11 mouse cellular contexts compared by ENCODE assay signal in the genomic region with DNA sequence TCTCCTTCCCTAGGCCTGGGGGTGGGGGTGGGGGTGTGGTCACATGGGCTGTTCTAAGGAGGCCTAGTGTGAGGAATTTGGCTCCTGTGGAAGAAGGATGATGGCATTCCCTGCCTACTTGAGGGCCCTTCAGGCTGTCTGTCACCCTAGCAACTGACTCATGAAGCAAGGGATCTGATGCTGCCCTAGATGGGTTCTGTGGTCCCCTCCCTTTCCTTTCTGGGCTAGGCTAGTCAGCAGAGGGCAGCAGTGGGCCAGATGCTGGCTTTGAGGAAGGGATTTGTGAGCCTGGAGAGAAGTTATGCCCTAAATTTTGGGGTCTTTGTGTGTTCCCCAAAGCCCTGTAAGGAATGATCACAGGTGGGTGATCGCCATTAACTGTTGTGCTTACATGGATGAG. TPM values are rescaled to one million over a fixed set of nuclear protein-coding genes. Genes with fewer than 3 reads are reported as not detected.
DNase-seq lines count a peak whose midpoint lies in the region; ATAC-seq and TF ChIP-seq lines count a peak whose summit lies in the region.
"Had no signal": no experiment of that assay in that cellular context is flagged by ENCODE, and none has a peak within 500 bp of the region (broad histone marks: within the 10 kb centered on the region; RNA-seq: fewer than 3 reads in every experiment).

No protein-coding gene starts in this region.

- no peak for ATAC-seq in heart, embryonic 12.5 days (ENCODE audit: insufficient number of reproducible peaks, low FRiP score)
- ATAC-seq in cerebellum, adult (ENCODE audit: insufficient number of reproducible peaks, low FRiP score, low TSS enrichment): peak; percentile 70; the same call in 1 of the 2 replicates
- ATAC-seq in forebrain, embryonic 14.5 days: peak; percentile 79

- TF ChIP-seq EP300 in CH12.LX (IDR thresholded peaks at IDR 0.05; ENCODE audit: low read length): no peak

- no peak overlapping the region for H3K9ac ChIP-seq in heart, embryonic 12.5 days
- H3K9ac ChIP-seq in CH12.LX (ENCODE audit: insufficient read depth, low read depth): no peak overlapping the region
- H3K9ac ChIP-seq in forebrain, embryonic 14.5 days (ENCODE audit: low read length): no peak overlapping the region

- no peak overlapping the region for H3K4me3 ChIP-seq in heart, embryonic 12.5 days
- no peak overlapping the region for H3K4me3 ChIP-seq in CH12.LX (replicated peaks in 1 of 3; ENCODE audit: low read depth in 2 of 3, low read length in 2 of 3, poor library complexity in 1 of 3)
- no peak overlapping the region for H3K4me3 ChIP-seq in forebrain, embryonic 14.5 days (ENCODE audit: low read depth, low read length)
- H3K4me3 ChIP-seq in left cerebral cortex, adult 2 months: no peak overlapping the region
- H3K4me3 ChIP-seq: myocyte had no signal

- peak; percentile 37 for TF ChIP-seq RAD21 in CH12.LX (IDR thresholded peaks at IDR 0.05; ENCODE audit: low read depth, low read length)

- peaks cover 39% of the 10 kb centered on the region for H3K27me3 ChIP-seq in heart, embryonic 12.5 days (replicated peaks)
- peaks cover 93% of the 10 kb centered on the region for H3K27me3 ChIP-seq in CH12.LX (replicated peaks)
- H3K27me3 ChIP-seq in forebrain, embryonic 14.5 days (replicated peaks; ENCODE audit: control insufficient read depth, insufficient read depth, low read length): no peaks in the 10 kb centered on the region

- peak; percentile 12 to 41 for DNase-seq in heart, postnatal 10 days
- peak; percentile 13 for DNase-seq in CH12.LX (ENCODE audit: extremely low read depth)
- DNase-seq in forebrain, embryonic 14.5 days (ENCODE audit: low spot score): peak; percentile 75
- peak; percentile 68 to 75 for DNase-seq in left cerebral cortex, adult 2 months (ENCODE audit: extremely low spot score in 1 of 2, low spot score in 2 of 2)
- DNase-seq in right cerebral cortex, adult 18-20 months: peak; percentile 75
- no peak for DNase-seq in natural killer cell, adult 2 months (ENCODE audit: low spot score in 2 of 2)

- intact Hi-C loops in heart, postnatal 10 days (cut with DNase I): loop anchor here (5.0 kb wide), 2 partner anchors 91 to 256 kb away; no protein-coding TSS in a partner anchor
- intact Hi-C loops in left cerebral cortex, adult 2 months (cut with DNase I): loop anchor here (2.0 to 5.0 kb wide), 3 partner anchors 15 to 91 kb away; no protein-coding TSS in a partner anchor

- H3K27ac ChIP-seq in heart, embryonic 12.5 days (ENCODE audit: poor library complexity, severe bottlenecking): no peak overlapping the region
- no peak overlapping the region for H3K27ac ChIP-seq in CH12.LX (ENCODE audit: insufficient read depth, low read depth)
- H3K27ac ChIP-seq in forebrain, embryonic 14.5 days (ENCODE audit: low read depth, low read length): no peak overlapping the region
- H3K27ac ChIP-seq in left cerebral cortex, adult 2 months: no peak overlapping the region

- no peak overlapping the region for H3K4me2 ChIP-seq in heart, embryonic 12.5 days
- H3K4me2 ChIP-seq in CH12.LX (ENCODE audit: insufficient read depth, low read depth, poor library complexity, severe bottlenecking): no peak overlapping the region
- no peak overlapping the region for H3K4me2 ChIP-seq in forebrain, embryonic 14.5 days (ENCODE audit: low read length)

- no peaks in the 10 kb centered on the region for H3K4me1 ChIP-seq in heart, embryonic 12.5 days (replicated peaks)
- no peaks in the 10 kb centered on the region for H3K4me1 ChIP-seq in CH12.LX (ENCODE audit: control insufficient read depth in 1 of 2, insufficient read depth in 2 of 2)
- H3K4me1 ChIP-seq in forebrain, embryonic 14.5 days (ENCODE audit: control insufficient read depth, insufficient read depth, low read length): no peaks in the 10 kb centered on the region

- no peaks in the 10 kb centered on the region for H3K9me3 ChIP-seq in heart, embryonic 12.5 days (replicated peaks)
- no peaks in the 10 kb centered on the region for H3K9me3 ChIP-seq in CH12.LX (replicated peaks; ENCODE audit: low read length)
- H3K9me3 ChIP-seq in forebrain, embryonic 14.5 days (replicated peaks; ENCODE audit: control insufficient read depth, low read length): no peaks in the 10 kb centered on the region
- H3K9me3 ChIP-seq: G1E had no signal

- peak in 1 of 2 experiments; percentile 67; a peak in 2 of 4 replicates for TF ChIP-seq CTCF in CH12.LX (conservative IDR thresholded peaks at IDR 0.05 in 1 of 2, IDR thresholded peaks at IDR 0.05 in 1 of 2; ENCODE audit: low read depth in 2 of 2, low read length in 2 of 2)
- TF ChIP-seq CTCF in left cerebral cortex, adult 2 months (IDR thresholded peaks at IDR 0.05): peak; percentile 75

- TF ChIP-seq POLR2A in CH12.LX (IDR thresholded peaks at IDR 0.05; ENCODE audit: low read depth, low read length): no peak

- in situ Hi-C loops in CH12.LX (cut with MboI; ENCODE audit: low pct_ligation_motif_present, low pct_unique_long_range_greater_than_20kb, low sequenced_read_pairs): no loop called here

- WGBS in heart, embryonic 12.5 days: 50% methylated on average over 1 of the region's 1 CpGs
- 47% methylated on average over 1 of the region's 1 CpGs for WGBS in forebrain, embryonic 14.5 days

- no peaks in the 10 kb centered on the region for H3K79me2 ChIP-seq in CH12.LX (replicated peaks; ENCODE audit: control insufficient read depth, extremely low read depth, insufficient read depth, poor library complexity, severe bottlenecking)

- dilution Hi-C loops in CH12.LX (cut with MboI; ENCODE audit: extremely low pct_ligation_motif_present, extremely low pct_unique_long_range_greater_than_20kb, low sequenced_read_pairs): no loop called here

- no peaks in the 10 kb centered on the region for H3K36me3 ChIP-seq in heart, embryonic 12.5 days
- no peaks in the 10 kb centered on the region for H3K36me3 ChIP-seq in CH12.LX (replicated peaks in 1 of 2; ENCODE audit: control insufficient read depth in 1 of 2, insufficient read depth in 1 of 2, low read length in 1 of 2)
- no peaks in the 10 kb centered on the region for H3K36me3 ChIP-seq in forebrain, embryonic 14.5 days (ENCODE audit: control insufficient read depth, insufficient read depth, low read length)
- H3K36me3 ChIP-seq: G1E had no signal

TF ChIP-seq in CH12.LX, 34 proteins besides CTCF, POLR2A, EP300 and RAD21:
- TF ChIP-seq JUN (IDR thresholded peaks at IDR 0.05; ENCODE audit: insufficient read depth, low read depth, low read length) (no peak), GABPA (IDR thresholded peaks at IDR 0.05; ENCODE audit: insufficient replicate concordance, low read depth, low read length) (no peak), MEF2A (IDR thresholded peaks at IDR 0.05; ENCODE audit: borderline replicate concordance, low read depth, low read length) (no peak), SMC3 (IDR thresholded peaks at IDR 0.05; ENCODE audit: low read depth, low read length) (peak; percentile 52), CHD1 (IDR thresholded peaks at IDR 0.05; ENCODE audit: low read depth, low read length) (no peak), PAX5 (IDR thresholded peaks at IDR 0.05; ENCODE audit: low read length) (no peak)

RNA-seq across cellular contexts. Expression of a gene that starts 29.3 kb away (rescaled TPM):
- total RNA-seq in heart, postnatal 10 days (2021): not detected
- not detected in 2 replicates for polyA plus RNA-seq in heart, embryonic 12.5 days (2016; fragmentation: Nextera tagmentation; extraction: Ambion mirVana)
- not detected in 2 replicates for total RNA-seq in CH12.LX (2012; rRNA removed)
- not detected in 2 replicates for total RNA-seq in CH12.LX (2014; rRNA removed)
- not detected in 2 replicates for polyA plus RNA-seq in CH12.LX (2012; ENCODE audit: insufficient read length, low read depth)
- 0.85 and 1.1 TPM in 2 replicates for polyA plus RNA-seq in forebrain, embryonic 14.5 days (2014; fragmentation: Nextera tagmentation; extraction: Ambion mirVana)
- not detected for total RNA-seq in left cerebral cortex, adult 2 months (2021)
- polyA plus RNA-seq: G1E; heart, embryonic 16.5 days; myocyte had no signal

Comparison
In these comparisons a context has a peak if more than half of its experiments do, and no peak if none do; other contexts are left out.
1. DNase-seq: peak in heart, postnatal 10 days (2 of 2), CH12.LX (single experiment), forebrain, embryonic 14.5 days (single experiment), left cerebral cortex, adult 2 months (2 of 2) and right cerebral cortex, adult 18-20 months (single experiment); none in natural killer cell, adult 2 months (0 of 2).